Mouse (Mus musculus) kidney, embryonic 15.5 days (tissue): ENCODE measurements around the gene Hba-x. TPM values are rescaled to one million over a fixed set of nuclear protein-coding genes. Genes with fewer than 3 reads are reported as not detected.
A peak's percentile ranks its signal among the peaks of the same experiment; 100 is the strongest.
"Not testable (repeated sequence)": the region's sequence is repeated elsewhere in the genome, so short reads cannot be mapped to it uniquely, and the experiment has no call there.

Experiments
- ATAC-seq: fragments of 200-750 bp; cut with Nextera tagmentation; replicated peaks from 2 replicates; pipeline ENCODE4 v1.8.0; 2017; ENCODE audit warnings: moderate TSS enrichment; ENCODE audit not compliant: low FRiP score
- H3K27ac ChIP-seq: fragments of 300-500 bp; sonication (generic); 2 replicates; pipeline ENCODE4 v1.5.1; 2015; ENCODE audit warnings: mild to moderate bottlenecking, inconsistent platforms
- H3K27me3 ChIP-seq: fragments of 300-500 bp; sonication (generic); 2 replicates; pipeline ENCODE4 v1.6.1; 2015; ENCODE audit warnings: inconsistent platforms
- H3K36me3 ChIP-seq: fragments of 300-500 bp; sonication (generic); 2 replicates; pipeline ENCODE4 v1.6.1; 2015; ENCODE audit warnings: inconsistent platforms
- H3K4me1 ChIP-seq: fragments of 300-500 bp; sonication (generic); 2 replicates; pipeline ENCODE4 v1.6.1; 2015; ENCODE audit warnings: inconsistent platforms
- H3K4me2 ChIP-seq: fragments of 300-500 bp; sonication (generic); 2 replicates; pipeline ENCODE4 v1.6.1; 2015; ENCODE audit warnings: moderate library complexity, mild to moderate bottlenecking, inconsistent platforms
- H3K4me3 ChIP-seq: fragments of 300-500 bp; sonication (generic); replicated peaks from 2 replicates; pipeline ENCODE4 v1.5.1; 2015; ENCODE audit warnings: mild to moderate bottlenecking, inconsistent platforms
- H3K9ac ChIP-seq: fragments of 300-500 bp; sonication (generic); 2 replicates; pipeline ENCODE4 v1.6.1; 2015; ENCODE audit warnings: mild to moderate bottlenecking, inconsistent platforms
- H3K9me3 ChIP-seq: fragments of 300-500 bp; sonication (generic); replicated peaks from 2 replicates; pipeline ENCODE4 v1.6.1; 2016; ENCODE audit warnings: inconsistent platforms
- WGBS: fragments of 180-500 bp; shearing (Covaris S2); methylation state at CpG from one replicate; pipeline ENCODE4 v1.1.7; 2015; ENCODE audit warnings: mixed read lengths; 5-methylcytosine and 5-hydroxymethylcytosine counted together
- polyA plus RNA-seq: library from polyadenylated mRNA; unstranded; fragments of >200 nt; fragmentation: Nextera tagmentation; extraction: Ambion mirVana; gene quantifications from 2 replicates; pipeline ENCODE4 v1.2.1, GENCODE M21; 2015

Hba-x gene
- polyA plus RNA-seq, 1 experiment from 2014 or later = 65.3 TPM

GRCm38 (mm10) chr11:32278458-32278957 lies 2.3 kb downstream of the Hba-x start:
- Histone ChIP-seq H3K4me3 (no peak overlapping the region), H3K27me3 (peaks cover 19% of the 10 kb centered on the region), H3K9me3 (no peaks in the 10 kb centered on the region), H3K27ac (no peak overlapping the region), H3K9ac (no peak overlapping the region), H3K4me2 (no peak overlapping the region), H3K36me3 (no peaks in the 10 kb centered on the region), H3K4me1 (no peaks in the 10 kb centered on the region)
- ATAC-seq = no peak
- 85% methylated on average over 12 of the region's 12 CpGs for WGBS

- H3K9me3 ChIP-seq = no peaks in the 10 kb centered on the region
- H3K4me3 ChIP-seq = no peak overlapping the region
- WGBS = 33% methylated on average over 2 of the region's 2 CpGs
- H3K9ac ChIP-seq = no peak overlapping the region
- H3K4me2 ChIP-seq = no peak overlapping the region
- ATAC-seq = no peak
- peaks cover 19% of the 10 kb centered on the region for H3K27me3 ChIP-seq
- no peaks in the 10 kb centered on the region for H3K36me3 ChIP-seq
- no peaks in the 10 kb centered on the region for H3K4me1 ChIP-seq
- no peak overlapping the region for H3K27ac ChIP-seq
These were observed 4.4 kb downstream of the Hba-x start for GRCm38 (mm10) chr11:32280646-32281045.

DNA sequence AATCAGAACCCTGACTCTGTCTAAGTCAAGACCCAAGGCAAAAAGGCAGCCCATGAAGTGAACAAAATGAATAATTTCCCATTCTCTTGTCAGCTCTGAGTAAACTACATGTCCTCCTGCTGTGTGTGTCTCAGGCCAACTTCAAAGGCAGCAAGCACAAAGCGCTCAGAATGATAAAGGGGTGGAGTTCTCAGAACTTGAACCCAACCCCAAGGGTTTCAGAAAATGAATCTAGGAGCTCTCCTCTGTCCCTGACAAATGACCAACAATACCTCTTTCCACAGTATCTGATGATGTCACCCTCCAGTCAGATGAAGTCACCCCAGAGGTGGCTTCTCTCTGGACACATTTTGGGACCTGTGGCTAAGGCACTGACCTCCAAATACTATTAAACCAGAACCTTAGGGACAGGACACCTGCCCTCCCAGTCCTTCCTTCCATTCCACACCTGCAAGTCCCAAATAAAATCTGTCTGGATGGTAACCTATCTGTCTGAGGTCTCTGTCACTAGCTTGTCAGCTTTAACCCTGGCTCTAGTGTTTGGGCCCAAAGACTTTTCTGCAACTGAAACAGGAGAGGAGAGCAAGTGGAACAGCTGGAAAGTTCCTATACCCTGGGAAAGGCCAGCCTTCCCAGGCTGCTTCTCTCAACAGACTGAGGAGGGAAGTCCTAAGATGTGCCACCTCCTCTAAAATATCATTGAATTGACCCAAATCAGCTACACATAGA lies 5.4 kb downstream of the Hba-x start:
- H3K4me3 ChIP-seq = no peak overlapping the region
- no peaks in the 10 kb centered on the region for H3K4me1 ChIP-seq
- no peak overlapping the region for H3K27ac ChIP-seq
- no peak for ATAC-seq
- peaks cover 14% of the 10 kb centered on the region for H3K27me3 ChIP-seq
- H3K9ac ChIP-seq = no peak overlapping the region
- WGBS = 82% methylated on average over 1 of the region's 1 CpGs
- H3K36me3 ChIP-seq = no peaks in the 10 kb centered on the region
- H3K4me2 ChIP-seq = no peak overlapping the region
- H3K9me3 ChIP-seq = no peaks in the 10 kb centered on the region

DNA sequence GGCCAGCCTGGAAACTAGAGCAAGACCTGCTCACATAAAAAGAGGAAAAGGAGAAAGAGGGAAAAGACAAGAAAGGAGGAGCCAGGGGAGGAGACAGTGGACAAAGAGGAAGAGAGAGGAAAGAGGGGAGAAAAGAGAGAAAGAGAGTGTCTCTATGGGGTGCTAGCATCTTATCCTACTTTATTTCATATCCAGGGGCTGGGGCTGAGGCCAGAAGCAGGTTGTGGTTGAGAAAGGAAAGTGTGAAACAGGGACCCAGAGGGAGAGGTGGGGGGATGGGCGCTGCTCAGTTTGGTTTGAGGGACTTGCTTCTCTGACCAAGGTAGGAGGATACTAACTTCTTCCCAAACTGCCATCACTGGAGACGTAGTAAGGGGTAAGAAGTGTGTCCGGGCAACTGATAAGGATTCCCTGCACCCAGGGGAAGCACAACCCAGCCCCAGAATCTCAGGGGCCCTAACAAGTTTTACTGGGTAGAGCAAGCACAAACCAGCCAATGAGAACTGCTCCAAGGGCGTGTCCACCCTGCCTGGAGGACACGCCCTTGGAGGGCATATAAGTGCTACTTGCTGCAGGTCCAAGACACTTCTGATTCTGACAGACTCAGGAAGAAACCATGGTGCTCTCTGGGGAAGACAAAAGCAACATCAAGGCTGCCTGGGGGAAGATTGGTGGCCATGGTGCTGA lies 7.0 kb downstream of the Hba-x start, which contains the start of gene Hba-a1:
Gene Hba-a1, plus strand, starts transcription at position 421 of the 687 bp plus-strand sequence.
- 33% methylated on average over 1 of the region's 5 CpGs for WGBS
- H3K9me3 ChIP-seq, H3K27ac ChIP-seq, H3K36me3 ChIP-seq, H3K4me1 ChIP-seq, H3K4me3 ChIP-seq, H3K9ac ChIP-seq, H3K4me2 ChIP-seq: not testable (repeated sequence)
- peak; percentile 53 for ATAC-seq
- peaks cover 17% of the 10 kb centered on the region for H3K27me3 ChIP-seq

DNA sequence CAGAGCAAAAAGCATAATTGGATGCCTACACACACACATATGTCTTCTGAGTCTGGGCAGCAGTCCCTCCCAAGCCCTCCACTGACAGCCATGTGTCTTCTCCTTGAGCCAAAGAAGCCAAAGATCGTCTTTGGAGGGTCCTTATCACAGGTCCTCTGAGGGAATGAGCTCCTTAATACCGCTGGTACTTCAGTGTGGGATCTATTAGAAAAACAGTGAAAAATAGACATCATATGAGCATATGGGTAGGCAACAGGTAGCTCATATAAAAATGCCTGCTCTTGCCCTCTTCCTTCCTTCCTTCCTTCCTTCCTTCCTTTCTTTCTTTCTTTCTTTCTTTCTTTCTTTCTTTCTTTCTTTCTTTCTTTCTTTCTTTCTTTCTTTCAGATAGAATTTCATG lies 8.4 kb downstream of the Hba-x start:
- H3K4me3 ChIP-seq, H3K27ac ChIP-seq, ATAC-seq, H3K36me3 ChIP-seq, H3K9ac ChIP-seq, H3K9me3 ChIP-seq, H3K4me2 ChIP-seq, H3K4me1 ChIP-seq: not testable (repeated sequence)
- WGBS = 57% methylated on average over 2 of the region's 2 CpGs
- peaks cover 11% of the 10 kb centered on the region for H3K27me3 ChIP-seq

- no peak overlapping the region for H3K9ac ChIP-seq
- no peak overlapping the region for H3K4me2 ChIP-seq
- H3K27me3 ChIP-seq = peaks cover 11% of the 10 kb centered on the region
- no peaks in the 10 kb centered on the region for H3K9me3 ChIP-seq
- 87% methylated on average over 7 of the region's 7 CpGs for WGBS
- no peaks in the 10 kb centered on the region for H3K36me3 ChIP-seq
- no peak overlapping the region for H3K27ac ChIP-seq
- H3K4me1 ChIP-seq = no peaks in the 10 kb centered on the region
- ATAC-seq = peak; percentile 30; the same call in 1 of the 2 replicates
- H3K4me3 ChIP-seq = no peak overlapping the region
These were observed 9.0 kb downstream of the Hba-x start for GRCm38 (mm10) chr11:32285031-32285775.

- not testable (repeated sequence) for ATAC-seq
These were observed 9.7 kb downstream of the Hba-x start for GRCm38 (mm10) chr11:32285887-32286286.

DNA sequence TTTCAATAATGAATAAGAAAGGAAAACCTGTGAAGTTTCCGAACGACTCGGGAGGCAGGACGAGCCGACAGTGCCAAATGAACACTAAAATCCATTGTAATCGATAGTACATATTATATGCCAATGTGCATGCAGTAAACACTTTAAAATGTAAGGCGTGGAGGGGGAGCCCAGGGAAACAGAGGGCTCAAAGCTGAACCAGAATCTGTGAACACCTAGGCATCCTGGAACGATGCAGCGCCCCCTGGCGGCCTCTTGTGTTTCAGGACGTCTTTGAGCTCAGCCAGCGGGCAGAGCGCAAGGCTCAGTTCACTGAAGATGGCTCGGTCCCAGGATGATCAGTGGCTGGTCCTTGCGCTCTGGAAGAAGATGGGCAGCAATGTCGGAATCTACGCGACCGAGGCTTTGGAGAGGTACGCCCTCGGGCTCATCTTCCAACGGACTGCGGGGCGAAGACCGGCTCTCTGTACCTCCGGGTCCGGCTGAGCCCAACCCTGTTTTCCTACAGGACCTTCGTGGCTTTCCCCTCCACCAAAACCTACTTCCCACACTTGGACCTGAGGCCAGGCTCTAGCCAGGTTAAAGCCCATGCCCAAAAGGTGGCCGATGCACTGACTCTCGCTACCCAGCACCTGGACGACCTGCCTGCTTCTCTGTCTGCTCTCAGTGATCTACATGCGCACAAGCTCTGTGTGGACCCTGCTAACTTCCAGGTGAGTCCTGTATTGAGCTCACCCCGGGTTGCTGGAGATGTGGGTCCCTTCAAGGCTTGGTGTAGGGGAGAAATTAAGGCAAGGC lies 10.7 kb downstream of the Hba-x start, which contains the start of gene Hbq1b:
Gene Hbq1b, plus strand, starts transcription at position 271 of the 798 bp plus-strand sequence.
- not testable (repeated sequence) for H3K36me3 ChIP-seq, H3K27ac ChIP-seq, H3K9ac ChIP-seq, H3K9me3 ChIP-seq, H3K4me1 ChIP-seq
- Histone ChIP-seq H3K4me2 (peak within 1 kb of the TSS; percentile 59), H3K27me3 (peaks cover 11% of the 10 kb centered on the region), H3K4me3 (peak within 1 kb of the TSS; percentile 29)
- 20% methylated on average over 33 of the region's 33 CpGs for WGBS
- ATAC-seq = peak; percentile 59

More at GRCm38 (mm10) chr11:32285887-32286286, 9.7 kb downstream of the Hba-x start:
- not testable (repeated sequence) for H3K9ac ChIP-seq, H3K4me3 ChIP-seq, H3K4me1 ChIP-seq, H3K36me3 ChIP-seq, H3K4me2 ChIP-seq, H3K27ac ChIP-seq, H3K9me3 ChIP-seq
- H3K27me3 ChIP-seq = peaks cover 11% of the 10 kb centered on the region

- Histone ChIP-seq H3K27ac (no peak overlapping the region), H3K9me3 (no peaks in the 10 kb centered on the region), H3K27me3 (peaks cover 11% of the 10 kb centered on the region), H3K4me2 (peak overlapping the region; percentile 59; the same call in 1 of the 2 replicates), H3K4me1 (no peaks in the 10 kb centered on the region), H3K9ac (no peak overlapping the region), H3K36me3 (no peaks in the 10 kb centered on the region), H3K4me3 (no peak overlapping the region)
- 70% methylated on average over 9 of the region's 9 CpGs for WGBS
- no peak for ATAC-seq
These were observed 11.3 kb downstream of the Hba-x start for GRCm38 (mm10) chr11:32287493-32287825.

GRCm38 (mm10) chr11:32292819-32293218 lies 16.6 kb downstream of the Hba-x start:
- ATAC-seq, H3K4me3 ChIP-seq, H3K27me3 ChIP-seq, H3K9me3 ChIP-seq, H3K4me1 ChIP-seq, H3K9ac ChIP-seq, H3K4me2 ChIP-seq, H3K27ac ChIP-seq, H3K36me3 ChIP-seq: not testable (repeated sequence)
- WGBS = 75% methylated on average over 4 of the region's 4 CpGs

GRCm38 (mm10) chr11:32293479-32293878 lies 17.3 kb downstream of the Hba-x start:
- not testable (repeated sequence) for H3K36me3 ChIP-seq, H3K4me2 ChIP-seq, H3K27me3 ChIP-seq, H3K9ac ChIP-seq, H3K4me3 ChIP-seq, H3K27ac ChIP-seq, ATAC-seq, H3K9me3 ChIP-seq, H3K4me1 ChIP-seq
- WGBS = 64% methylated on average over 3 of the region's 3 CpGs
